Mouse (Mus musculus): ENCODE results near the gene Spc25.

Gene Spc25

DNA sequence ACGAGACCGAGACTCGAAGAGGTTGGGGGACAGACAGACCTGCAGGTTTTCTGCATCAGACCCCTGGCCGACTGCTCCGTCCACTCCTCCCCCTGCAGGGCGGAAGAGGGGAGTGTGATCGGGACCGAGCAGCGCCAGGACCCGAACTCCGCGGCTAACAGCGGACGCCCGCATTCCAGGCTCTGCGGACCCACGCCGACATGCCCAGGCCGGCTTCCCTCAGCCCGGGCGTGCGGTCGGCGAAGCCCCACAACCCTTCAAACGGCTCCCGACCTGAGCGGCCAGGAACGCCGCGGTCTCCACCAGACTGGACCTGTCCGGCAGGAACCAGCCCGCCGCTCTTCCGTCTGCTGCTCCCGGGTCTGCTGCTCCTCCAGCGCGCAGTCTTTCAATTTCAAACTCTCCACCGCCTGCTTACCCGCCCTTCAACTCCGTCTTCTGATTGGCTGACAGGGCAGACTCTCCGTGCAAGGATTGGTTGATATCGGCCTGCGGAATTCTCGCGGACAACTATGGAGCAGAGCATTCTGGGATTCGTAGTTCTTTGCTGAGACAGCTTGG, at the start of gene Spc25:
Gene Spc25, minus strand, starts transcription at position 404 of the 561 bp plus-strand sequence.
- DNase-seq (ENCODE audit: low spot score in 2 of 2), result peak; percentile 90 to 91

DNA sequence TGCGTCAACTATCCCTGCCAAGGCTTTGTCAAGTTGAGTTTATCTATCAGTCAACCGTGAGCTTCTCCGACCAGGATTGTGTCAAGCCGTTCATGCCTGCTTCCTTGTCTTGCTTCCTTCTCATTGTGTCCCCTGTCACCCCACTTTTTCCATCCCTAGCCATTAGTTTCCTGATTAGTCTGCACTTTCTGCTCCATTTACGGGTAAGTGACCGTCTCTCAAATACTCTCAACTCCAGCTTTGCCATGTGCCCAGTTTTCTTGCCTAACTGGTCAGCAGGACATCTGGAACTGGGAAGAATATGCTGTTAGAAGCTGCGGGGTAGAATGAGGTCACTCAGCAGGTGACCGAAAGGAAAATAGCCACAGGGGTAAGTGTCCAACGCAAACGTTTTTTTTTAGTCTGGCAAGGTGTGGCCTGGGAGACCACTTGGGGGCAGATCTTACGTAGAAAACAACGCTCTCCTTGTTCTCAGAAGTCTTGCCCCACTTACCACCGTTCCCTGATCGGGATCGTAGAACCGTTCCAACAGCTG, 42.3 kb upstream of the Spc25 start:
- no peak for DNase-seq (ENCODE audit: low spot score in 2 of 2)

DNA sequence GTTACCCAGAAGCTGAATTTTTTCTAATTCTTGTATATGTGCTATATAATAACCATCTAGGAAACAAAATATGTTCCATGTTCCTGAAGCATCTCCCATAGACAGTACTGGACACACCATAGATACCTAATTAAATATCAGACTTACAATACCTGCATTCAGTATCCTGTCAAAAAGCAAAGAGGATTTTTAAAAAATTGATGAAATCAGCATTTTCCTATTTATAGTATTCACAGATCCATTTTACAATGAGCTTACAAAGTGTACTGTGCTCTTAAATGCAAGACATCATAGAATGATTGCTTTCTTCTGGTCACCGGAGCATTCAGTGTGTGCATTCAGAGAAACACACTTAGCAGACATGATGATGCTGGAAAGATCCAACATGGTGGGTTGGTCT, 41.1 kb upstream of the Spc25 start:
- no peak for DNase-seq (ENCODE audit: low spot score in 2 of 2)

DNA sequence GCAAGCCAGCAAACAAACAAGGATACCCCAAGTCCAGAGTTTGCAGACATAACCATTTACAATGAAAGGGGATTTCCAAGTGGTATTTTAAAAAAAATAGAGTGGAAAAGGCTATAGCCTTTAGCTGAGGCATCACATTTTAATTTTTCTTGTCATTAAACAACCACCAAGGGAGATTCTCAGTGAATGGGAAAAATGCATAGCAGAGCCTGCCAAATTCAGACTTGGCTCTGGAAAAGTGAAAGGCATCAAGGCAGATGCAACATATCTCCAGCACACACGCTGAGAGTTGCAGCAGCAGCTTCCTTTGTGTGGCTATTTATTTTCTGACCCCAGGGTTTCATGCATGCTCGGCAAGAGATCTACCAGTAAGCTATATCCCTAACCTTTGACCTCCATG, 38.9 kb upstream of the Spc25 start:
- no peak for DNase-seq (ENCODE audit: low spot score in 2 of 2)

DNA sequence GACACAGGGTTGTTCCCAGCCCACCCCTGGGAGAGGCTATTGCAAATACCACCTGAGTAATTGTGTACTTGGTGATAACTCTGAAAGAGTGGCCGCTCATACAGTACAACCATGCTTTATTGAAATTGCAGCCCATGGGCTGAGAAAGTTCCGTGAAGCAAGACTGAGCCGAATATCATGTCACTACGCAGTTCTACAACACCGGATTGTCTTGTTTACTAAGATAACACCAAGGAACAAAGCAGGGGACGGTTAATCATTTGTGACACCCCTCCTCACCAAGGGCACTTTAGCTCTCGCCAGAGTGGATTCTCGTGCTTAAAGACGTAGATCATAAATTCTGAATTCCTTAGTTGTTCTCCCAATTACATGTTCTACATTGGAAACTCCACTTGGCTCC, 33.3 kb upstream of the Spc25 start:
- no peak for DNase-seq (ENCODE audit: low spot score in 2 of 2)

DNA sequence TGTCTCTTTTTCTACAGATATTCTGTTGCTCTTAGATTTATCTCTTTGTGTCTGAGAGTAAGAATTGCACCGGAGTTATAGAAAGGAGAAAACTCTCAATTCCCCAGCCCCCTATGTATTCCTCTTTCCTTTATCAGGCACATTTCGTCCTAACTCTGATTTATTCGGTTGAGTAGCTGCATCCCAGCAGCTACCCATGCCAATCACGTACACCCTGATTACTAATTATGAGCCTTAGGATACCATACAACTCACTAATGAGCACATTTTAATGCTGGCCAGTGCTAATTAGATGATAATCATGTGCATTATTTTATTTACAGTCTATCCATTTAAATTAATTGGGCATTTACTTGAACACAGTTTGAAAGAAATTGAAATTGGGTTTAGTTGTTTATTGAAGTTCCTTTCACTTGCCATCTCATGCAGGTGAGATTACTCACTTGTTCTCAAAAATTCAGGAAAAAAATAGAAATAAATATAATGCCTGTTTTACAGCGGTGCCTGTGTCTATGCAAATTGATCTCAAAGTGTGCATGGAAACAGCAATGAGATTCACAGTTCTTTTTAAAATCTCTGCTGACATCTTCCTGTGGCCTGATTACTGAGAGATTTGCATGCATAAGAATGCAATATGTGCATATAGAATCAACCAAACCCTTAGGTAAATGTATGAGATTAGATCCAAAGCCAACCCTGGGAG, 29.1 kb upstream of the Spc25 start:
- DNase-seq (ENCODE audit: low spot score in 2 of 2), result no peak

DNA sequence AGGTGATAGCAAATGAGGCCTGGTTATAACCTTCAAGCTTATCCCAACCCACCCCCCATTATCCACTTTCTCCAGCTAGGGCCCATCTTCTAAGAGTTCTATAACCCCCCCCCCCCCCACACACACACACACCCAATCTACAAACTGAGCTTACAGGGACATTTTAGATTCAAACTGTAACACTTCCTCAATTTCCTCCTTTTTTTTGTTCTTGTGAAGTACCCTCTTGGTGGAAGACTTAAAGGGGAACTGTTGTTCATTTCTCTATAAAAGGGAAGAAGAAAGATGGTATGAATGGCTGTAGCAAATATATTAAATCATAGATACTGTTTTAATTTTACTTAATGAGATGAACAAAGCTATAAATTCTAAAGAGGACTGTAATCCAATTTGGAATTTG, 26.1 kb upstream of the Spc25 start:
- DNase-seq (ENCODE audit: low spot score in 2 of 2), result no peak

DNA sequence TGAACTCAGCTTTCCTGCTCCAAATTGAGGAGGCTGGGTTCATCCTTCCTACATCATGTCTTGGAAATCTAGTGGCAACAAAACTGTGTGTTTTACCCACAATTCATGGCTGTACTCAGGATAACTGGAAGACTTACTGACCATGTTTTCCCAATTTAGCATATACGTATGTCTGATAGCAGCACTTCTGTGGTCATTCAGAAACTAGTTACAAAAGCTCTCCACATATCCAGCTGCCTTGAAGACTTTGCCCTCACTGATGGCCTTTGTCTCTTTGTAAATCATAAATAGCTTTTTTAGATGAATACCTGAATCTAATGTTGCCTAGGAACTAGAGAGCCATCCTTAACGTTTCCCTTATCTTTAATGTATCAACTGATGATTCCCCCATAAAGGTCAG, 24.1 kb upstream of the Spc25 start:
- no peak for DNase-seq (ENCODE audit: low spot score in 2 of 2)

DNA sequence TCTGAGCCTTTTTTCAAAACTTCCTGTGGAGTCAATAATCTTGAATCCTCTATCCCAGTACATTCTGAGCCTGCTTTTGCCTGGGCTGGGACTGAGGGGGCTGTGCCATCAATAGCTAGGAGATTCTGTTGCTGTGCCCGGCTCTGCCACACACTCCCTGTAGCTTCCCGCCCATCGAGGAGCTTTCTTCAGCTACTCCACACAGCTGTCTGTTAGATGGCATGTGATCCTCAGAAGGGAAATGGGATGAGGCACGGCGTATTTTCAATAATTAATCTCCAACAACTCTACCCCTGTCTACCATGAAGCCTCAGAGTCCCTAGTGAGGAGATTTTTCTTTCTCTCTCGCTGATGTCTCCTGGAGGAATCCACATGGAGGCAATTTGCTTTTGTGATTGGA, 22.6 kb upstream of the Spc25 start:
- DNase-seq (ENCODE audit: low spot score in 2 of 2), result no peak

DNA sequence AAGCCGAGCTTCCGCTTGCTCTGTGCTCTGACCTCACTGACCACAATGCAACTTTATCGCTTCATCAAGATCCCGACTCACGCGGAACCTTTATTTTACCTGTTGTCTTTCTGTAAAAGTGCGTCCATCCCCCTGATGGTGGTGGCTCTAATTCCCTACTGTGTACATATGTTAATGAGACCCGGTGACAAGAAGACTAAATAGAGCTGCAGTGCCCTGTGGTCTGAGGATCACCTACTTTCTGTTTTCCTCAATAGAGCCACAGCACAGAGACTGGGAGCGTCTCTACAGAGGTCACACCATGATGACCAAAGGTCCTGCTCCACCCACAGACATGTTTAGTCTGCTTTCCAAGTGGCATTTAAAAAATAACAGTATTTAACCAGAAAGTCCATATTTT, 20.9 kb upstream of the Spc25 start:
- no peak for DNase-seq (ENCODE audit: low spot score in 2 of 2)

DNA sequence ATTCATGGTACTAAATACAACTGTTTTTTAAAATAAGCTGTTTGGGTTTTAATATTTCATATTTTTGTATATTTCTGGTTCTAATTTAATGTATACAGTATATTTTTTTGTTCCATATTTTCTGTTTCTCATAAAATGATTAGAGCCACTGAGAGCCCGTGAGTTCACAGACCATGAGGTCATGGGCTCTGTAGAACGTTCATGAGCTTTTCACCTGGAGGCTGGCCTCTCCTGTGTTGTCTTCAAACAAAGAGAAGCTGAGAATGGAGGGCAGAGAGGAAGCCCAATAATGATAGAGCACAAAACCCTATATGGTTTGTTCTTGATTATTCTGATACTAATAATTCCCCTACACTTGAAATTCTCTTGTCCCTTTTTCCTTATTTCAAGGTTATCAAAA, 18.7 kb upstream of the Spc25 start:
- no peak for DNase-seq (ENCODE audit: low spot score in 2 of 2)

DNA sequence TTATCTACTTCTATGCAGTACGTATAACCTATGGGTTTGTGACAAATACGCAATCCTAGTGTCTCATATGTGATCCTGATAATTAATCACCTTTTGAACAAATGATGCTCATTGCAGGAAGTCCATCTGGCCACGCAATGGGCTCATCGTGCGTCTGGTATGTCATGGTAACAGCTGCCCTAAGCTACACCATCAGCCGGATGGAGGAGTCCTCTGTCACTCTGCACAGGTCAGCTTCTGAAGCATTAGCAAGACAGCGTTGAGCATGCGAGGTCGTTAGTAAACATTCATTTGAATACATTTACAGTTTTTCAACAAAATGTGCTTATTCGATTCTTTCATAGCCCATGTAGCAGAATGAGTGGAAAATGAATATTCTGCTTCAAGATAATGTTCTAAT, 16.8 kb upstream of the Spc25 start:
- DNase-seq (ENCODE audit: low spot score in 2 of 2), result no peak

DNA sequence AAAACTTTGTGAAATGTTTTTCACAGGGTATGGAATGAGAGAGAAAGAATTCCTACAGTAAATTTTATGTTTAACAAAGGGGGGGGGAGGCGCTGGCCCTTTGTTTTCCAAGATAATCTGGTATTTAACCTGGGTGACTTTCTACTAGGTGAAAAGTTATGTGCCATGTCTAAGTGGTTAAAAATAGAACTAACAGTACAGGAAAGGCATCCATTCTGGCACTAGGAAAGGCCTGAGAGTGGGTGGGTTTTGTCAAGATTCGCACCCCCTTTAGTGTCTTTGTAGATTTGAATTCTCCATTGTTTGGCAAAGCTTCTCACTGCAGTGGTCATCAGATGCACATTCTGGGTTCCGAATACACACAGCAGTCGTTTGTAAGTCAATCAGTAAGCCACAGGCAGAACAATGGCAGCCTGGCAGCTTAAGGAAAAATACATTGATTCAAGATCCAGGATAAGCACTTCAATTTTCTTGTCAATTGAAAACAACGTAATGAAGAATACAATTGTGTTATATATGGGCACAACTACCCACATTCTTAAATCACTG, 15.9 kb upstream of the Spc25 start:
- no peak for DNase-seq (ENCODE audit: low spot score in 2 of 2)

DNA sequence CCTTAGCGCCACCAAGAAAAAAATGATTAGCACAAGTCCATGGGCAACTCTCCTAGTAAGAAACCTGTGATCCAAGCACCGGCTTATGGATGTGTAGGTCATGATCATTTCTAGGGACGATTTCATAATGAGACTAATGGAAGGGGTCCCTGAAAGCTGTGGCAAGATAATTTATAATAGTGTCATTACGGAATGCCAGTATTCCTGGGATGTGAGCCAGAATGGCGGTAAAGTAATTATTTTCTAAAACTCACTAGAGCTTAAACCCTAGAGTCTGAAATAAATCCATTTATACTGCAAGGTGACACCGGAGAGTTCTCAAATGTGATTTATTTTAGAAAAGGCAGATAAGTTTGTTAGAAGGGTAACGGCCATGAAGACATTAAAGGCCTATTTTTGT, 9.2 kb upstream of the Spc25 start:
- no peak for DNase-seq (ENCODE audit: low spot score in 2 of 2)

DNA sequence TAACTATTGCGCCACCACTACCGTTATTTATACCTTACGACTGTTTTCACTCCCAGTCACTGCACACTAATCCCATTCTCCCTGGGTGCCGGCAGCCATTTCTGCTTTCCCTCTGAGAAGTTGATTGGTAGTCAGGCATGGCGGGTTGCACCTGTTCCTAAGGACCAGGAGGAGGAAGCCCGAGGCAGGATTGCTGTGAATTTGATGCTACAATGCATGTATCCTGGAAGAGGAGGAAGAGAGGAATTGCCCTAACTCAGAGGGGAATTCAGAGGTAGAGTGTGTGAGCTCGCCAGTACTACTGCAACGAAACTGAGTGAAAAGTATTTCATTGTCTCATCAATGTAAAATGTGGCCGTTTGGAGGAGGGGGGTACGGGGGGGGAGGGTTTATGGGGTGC, 6.7 kb upstream of the Spc25 start:
- no peak for DNase-seq (ENCODE audit: low spot score in 2 of 2)

DNA sequence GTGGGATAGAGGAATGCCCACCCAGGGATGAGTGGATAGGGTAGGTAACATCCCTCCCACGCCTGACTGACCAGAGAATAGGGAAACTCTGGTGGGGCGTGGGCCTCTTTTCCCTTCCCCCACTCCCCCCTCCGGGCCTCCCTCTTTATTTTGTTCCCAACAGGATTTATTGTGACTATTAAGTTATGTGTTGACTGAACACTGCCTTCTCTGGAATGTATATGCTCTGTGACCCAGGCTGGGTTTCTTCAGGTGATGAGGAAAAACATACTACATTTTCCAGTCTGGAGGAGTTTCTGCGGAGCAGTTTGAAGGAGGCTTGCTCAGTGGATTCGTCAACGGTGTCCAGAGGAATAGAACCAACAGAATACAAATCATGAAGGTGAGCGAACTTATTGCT, 4.8 kb upstream of the Spc25 start, which contains the start of gene G6pc2:
Gene G6pc2, plus strand, starts transcription at position 301 of the 400 bp plus-strand sequence.
- DNase-seq (ENCODE audit: low spot score in 2 of 2), result no peak

DNA sequence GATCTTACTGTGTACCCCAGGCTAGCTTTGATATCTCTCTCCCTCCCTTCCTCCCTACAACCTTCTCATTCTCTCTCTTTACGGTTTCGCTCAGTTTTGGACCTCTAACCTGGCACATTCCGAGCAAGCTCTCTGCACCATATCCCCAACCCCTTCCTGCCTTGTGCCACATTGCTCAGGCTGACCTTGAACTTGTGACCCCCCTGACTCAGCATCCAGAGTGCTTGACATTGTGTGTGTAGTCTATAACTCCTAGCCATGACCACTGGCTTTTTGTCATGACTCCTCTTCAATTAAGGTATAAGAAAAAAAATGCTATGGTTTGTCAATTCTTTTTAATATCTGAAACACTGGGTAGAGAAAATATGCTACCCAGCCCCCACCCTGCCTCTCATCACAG, 3.7 kb upstream of the Spc25 start:
- no peak for DNase-seq (ENCODE audit: low spot score in 2 of 2)

DNA sequence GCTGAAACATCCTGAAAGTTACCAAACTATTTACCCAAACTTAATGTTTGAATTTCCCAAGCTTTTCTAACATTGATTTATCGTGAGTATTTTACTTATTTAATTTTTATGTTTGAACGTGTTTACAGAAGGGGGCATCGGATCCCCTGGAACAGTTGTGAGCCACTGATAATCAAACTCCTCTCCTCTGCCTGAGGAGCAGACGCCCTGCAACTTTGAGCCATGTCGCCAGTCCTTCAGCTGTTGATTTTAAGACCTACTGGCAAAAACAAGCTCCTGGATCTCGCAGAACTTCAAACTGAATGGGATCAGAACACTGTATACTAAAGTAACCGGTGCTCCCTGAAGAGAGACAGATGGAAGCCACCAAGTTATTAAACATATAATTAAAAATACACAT, 529 bp upstream of the Spc25 start:
- DNase-seq (ENCODE audit: low spot score in 2 of 2), result no peak

DNA sequence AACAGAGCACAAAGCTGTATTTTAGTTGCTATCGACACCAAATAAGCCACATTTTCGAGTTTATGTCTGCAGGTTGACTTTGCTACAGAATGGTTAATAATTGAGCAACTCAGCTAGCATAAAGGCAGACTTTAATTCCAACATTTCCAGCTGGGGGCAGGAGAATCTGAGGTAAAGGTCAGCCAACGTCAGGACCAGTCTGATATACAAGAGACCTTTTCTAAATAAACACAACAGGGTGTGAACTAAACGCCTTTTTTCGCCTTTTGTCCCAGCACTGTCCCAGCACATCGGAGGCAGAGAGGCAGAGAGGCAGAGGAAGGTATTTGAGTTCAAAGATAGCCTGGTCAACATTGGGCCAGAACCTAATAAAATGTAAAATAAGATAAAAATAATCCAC, 809 bp downstream of the Spc25 start:
- no peak for DNase-seq (ENCODE audit: low spot score in 2 of 2)

DNA sequence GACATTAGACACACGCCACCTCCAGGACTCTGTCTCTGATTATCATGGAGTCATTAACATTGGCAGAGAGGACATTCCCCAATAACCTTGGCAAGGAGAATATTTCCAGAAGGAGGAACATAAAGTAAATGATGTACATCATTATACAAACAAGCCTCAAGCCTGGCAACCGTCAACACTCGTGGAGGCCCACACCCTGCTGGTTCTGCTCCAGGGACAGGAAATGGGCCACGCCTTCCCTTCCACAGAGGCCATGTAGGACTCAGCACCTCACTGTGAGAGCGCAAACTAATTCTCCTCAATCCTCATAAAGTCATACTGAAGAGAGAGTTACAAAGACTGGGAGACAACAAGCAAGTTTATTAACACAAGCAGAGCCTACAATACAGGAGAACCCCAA, 12.4 kb downstream of the Spc25 start:
- no peak for DNase-seq (ENCODE audit: low spot score in 2 of 2)

DNA sequence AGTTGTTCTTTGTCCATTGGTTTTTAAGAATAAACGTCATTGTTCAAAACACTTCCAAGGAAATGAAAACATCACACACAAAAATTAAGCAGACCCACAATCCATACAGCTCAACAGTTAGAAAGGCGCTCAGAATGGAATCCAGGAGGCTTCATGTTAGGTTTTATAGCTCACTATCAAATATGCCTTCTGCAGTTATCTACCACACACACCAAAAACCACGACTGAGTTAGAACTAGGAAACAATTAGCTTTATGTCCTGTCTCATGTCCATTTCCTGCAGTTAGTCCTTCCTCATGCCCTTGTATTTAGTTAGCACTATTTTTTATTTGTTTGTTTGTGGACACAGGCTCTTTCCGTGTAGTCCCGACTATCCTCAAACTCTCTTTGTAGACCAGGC, 14.9 kb downstream of the Spc25 start:
- no peak for DNase-seq (ENCODE audit: low spot score in 2 of 2)

DNA sequence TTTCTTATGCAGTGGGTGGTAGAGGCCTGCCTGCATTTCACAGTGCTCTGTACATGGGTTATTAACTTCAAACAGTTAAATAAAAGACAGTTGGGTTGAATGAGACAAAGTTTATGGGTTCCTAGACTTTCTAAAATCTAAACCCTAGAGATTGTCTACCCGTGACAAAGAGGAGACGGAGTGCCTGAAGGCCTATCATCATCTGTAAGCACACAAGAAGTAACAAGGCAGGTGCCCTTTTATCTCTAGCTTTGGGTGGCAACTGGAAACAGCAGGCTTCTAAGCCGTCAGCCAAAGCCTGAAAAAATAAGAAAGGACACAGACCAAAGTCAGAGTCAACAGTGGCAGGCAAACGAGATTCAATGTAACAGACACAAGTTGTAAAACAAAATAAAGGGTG, 16.8 kb downstream of the Spc25 start:
- DNase-seq (ENCODE audit: low spot score in 2 of 2), result no peak

DNA sequence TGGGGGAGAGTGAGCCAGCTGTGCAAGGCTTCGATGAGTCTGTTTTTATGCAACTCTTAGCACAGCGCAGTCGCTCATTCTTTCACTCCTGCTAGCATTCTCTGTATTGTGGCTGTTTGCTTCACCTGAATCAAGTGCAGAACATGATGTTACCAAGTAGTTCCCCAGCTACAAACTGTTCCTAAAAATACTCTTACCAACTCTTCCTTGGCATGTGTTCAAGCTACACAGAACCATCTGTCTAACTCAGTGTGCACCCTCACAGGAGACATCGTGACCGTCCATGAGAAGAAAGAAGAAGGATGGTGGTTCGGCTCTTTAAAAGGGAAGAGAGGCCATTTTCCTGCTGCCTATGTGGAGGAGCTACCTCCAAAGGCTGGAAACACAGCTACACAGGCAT, 17.3 kb downstream of the Spc25 start:
- no peak for DNase-seq (ENCODE audit: low spot score in 2 of 2)

Measured in spleen, postnatal 4 days (tissue).